Mouse (Mus musculus) ES-E14 (cell line): ENCODE results near the gene Gcnt7.

Experiments
- HCFC1 ChIP-seq: IDR thresholded peaks from 2 replicates; pipeline ENCODE4 v1.6.1; 2012; ENCODE audit warnings: low read length, inconsistent platforms, borderline replicate concordance; ENCODE audit not compliant: insufficient read depth
- MAFK ChIP-seq: IDR thresholded peaks from 2 replicates; pipeline ENCODE4 v1.6.1; 2014; ENCODE audit warnings: mild to moderate bottlenecking, low read depth, low read length, inconsistent platforms; ENCODE audit not compliant: insufficient read depth
- ZNF384 ChIP-seq: IDR thresholded peaks from 2 replicates; pipeline ENCODE4 v1.6.1; 2012; ENCODE audit warnings: low read depth, low read length, inconsistent platforms

GRCm38 (mm10) chr2:172445617-172446016 is 12.8 kb downstream of the Gcnt7 start:
- TF ChIP-seq HCFC1 (no peak), MAFK (no peak), ZNF384 (no peak)
